Mouse (Mus musculus) kidney, embryonic 16.5 days (tissue): ENCODE data around the gene Fcna. TPM values are rescaled to one million over a fixed set of nuclear protein-coding genes. Genes with fewer than 3 reads are reported as not detected.

Experiments
- ATAC-seq: fragments of 200-750 bp; cut with Nextera tagmentation; 2 replicates; pipeline ENCODE4 v1.8.0; 2017; ENCODE audit warnings: moderate TSS enrichment; ENCODE audit not compliant: low FRiP score, low TSS enrichment
- H3K27ac ChIP-seq: fragments of 300-500 bp; sonication (generic); 2 replicates; pipeline ENCODE4 v1.5.1; 2014; ENCODE audit warnings: low read length
- H3K27me3 ChIP-seq: fragments of 300-500 bp; sonication (generic); 2 replicates; pipeline ENCODE4 v1.6.1; 2014; ENCODE audit warnings: low read length, control low read depth, mixed read lengths; ENCODE audit not compliant: insufficient read depth
- H3K36me3 ChIP-seq: fragments of 300-500 bp; sonication (generic); 2 replicates; pipeline ENCODE4 v1.6.1; 2014; ENCODE audit warnings: low read length, control low read depth, mixed read lengths; ENCODE audit not compliant: insufficient read depth
- H3K4me1 ChIP-seq: fragments of 300-500 bp; sonication (generic); 2 replicates; pipeline ENCODE4 v1.6.1; 2014; ENCODE audit warnings: low read length, control low read depth, mixed read lengths; ENCODE audit not compliant: insufficient read depth
- H3K4me2 ChIP-seq: fragments of 300-500 bp; sonication (generic); replicated peaks from 2 replicates; pipeline ENCODE4 v1.6.1; 2014; ENCODE audit warnings: low read depth, low read length
- H3K4me3 ChIP-seq: fragments of 300-500 bp; sonication (generic); 2 replicates; pipeline ENCODE4 v1.5.1; 2014; ENCODE audit warnings: mild to moderate bottlenecking, low read length
- H3K9ac ChIP-seq: fragments of 300-500 bp; sonication (generic); replicated peaks from 2 replicates; pipeline ENCODE4 v1.6.1; 2014; ENCODE audit warnings: low read length
- H3K9me3 ChIP-seq: fragments of 300-500 bp; sonication (generic); 2 replicates; pipeline ENCODE4 v1.6.1; 2016; ENCODE audit warnings: low read length, control low read depth
- WGBS: fragments of 180-500 bp; shearing (Covaris S2); extraction: QIAGEN DNeasy Blood & Tissue Kit; methylation state at CpG from one replicate; pipeline ENCODE4 v1.1.7; 2014; 5-methylcytosine and 5-hydroxymethylcytosine counted together
- polyA plus RNA-seq: library from polyadenylated mRNA; unstranded; fragments of >200 nt; fragmentation: Nextera tagmentation; extraction: Ambion mirVana; gene quantifications from 2 replicates; pipeline ENCODE4 v1.2.1, GENCODE M21; 2015

Fcna gene
- polyA plus RNA-seq, 1 experiment from 2014 or later = 3.2 TPM

DNA sequence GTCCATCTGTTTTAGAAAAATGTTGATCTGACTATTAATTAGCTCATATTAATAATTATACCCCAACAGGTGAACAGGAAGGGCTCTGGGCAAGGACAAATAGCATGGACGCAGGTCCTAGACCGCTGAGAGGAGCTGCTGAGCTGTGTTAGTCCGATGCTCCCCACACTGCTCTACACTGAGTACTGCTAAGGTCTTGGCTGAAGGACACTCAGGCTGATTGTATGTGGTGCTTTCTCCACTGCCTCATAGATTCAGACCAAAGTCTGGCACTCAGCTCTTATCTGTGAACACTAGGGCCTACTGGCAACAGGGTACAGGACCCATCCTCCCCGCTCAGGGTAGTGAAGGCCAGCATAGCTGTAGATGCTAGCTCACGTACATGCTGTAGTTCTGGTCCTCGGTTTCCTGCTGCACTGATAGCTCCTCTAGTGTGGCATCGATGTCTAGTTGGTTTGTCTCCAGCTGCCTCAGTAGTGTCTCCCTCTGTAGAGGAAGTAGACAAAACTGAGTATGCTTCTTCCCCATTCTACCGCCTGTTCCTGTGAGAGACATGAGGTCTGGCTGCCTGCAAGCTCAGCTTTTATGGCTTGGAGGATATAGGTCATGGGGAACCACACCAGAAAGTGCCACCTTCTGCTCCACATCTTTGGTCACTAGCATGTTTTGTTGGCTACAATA is 39.5 kb downstream of the Fcna start:
- H3K4me3 ChIP-seq = no peak overlapping the region
- 94% methylated on average over 8 of the region's 8 CpGs for WGBS
- no peaks in the 10 kb centered on the region for H3K27me3 ChIP-seq
- no peak overlapping the region for H3K9ac ChIP-seq
- ATAC-seq = no peak
- peaks cover 79% of the 10 kb centered on the region for H3K36me3 ChIP-seq
- H3K4me1 ChIP-seq = no peaks in the 10 kb centered on the region
- no peak overlapping the region for H3K27ac ChIP-seq
- H3K4me2 ChIP-seq = no peak overlapping the region
- H3K9me3 ChIP-seq = no peaks in the 10 kb centered on the region

DNA sequence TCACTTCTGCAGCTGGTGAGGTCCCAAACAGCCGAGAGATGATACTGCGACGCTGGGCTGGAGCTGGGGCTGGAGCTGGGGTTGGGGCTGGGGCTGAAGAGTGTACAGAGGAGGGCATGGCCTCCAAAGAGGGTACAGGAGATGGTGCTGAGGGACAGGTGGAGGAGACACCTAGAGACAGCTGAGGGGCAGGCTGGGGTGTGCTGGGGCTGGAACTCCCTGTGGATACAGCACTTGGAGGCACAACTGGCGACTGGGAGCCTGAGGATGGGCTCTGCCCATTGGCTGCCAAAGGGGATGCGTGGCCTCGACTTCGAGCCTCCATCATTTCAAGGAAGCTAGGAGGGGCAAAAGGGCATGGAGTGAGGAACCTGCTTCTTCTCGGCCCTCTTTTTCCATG is 40.5 kb downstream of the Fcna start:
- 89% methylated on average over 8 of the region's 8 CpGs for WGBS
- no peak for ATAC-seq
- Histone ChIP-seq H3K9me3 (no peaks in the 10 kb centered on the region), H3K4me3 (no peak overlapping the region), H3K27me3 (no peaks in the 10 kb centered on the region), H3K9ac (no peak overlapping the region), H3K4me2 (no peak overlapping the region), H3K4me1 (peaks cover 6% of the 10 kb centered on the region; the same call in 1 of the 2 replicates), H3K36me3 (peaks cover 71% of the 10 kb centered on the region), H3K27ac (no peak overlapping the region)

GRCm38 (mm10) chr2:25585601-25586000 is 42.2 kb downstream of the Fcna start:
- Histone ChIP-seq H3K4me1 (peaks cover 17% of the 10 kb centered on the region), H3K4me2 (no peak overlapping the region), H3K27me3 (peaks cover 6% of the 10 kb centered on the region), H3K36me3 (peaks cover 56% of the 10 kb centered on the region), H3K27ac (no peak overlapping the region), H3K4me3 (no peak overlapping the region), H3K9me3 (no peaks in the 10 kb centered on the region), H3K9ac (no peak overlapping the region)
- 78% methylated on average over 3 of the region's 3 CpGs for WGBS
- ATAC-seq = no peak

DNA sequence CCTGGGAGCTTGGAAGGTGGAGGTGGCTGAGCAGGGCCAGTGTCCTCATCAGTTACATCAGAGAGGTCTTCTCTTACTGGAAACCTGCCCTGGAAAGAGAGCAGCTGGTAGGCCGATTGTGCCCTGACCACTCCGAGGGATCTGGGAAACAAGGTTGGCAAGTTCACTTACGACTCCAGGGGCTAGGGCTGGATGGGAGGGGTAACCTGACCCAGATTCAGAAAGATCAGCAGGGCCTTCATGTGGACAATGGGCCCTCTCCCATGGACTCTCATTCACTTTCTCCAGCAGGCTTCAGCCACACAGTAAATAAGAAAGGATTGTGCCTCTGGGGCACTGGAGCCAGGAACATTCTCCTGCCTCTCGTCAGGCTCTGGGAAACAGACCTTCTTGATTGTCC is 43.0 kb downstream of the Fcna start:
- H3K4me3 ChIP-seq = no peak overlapping the region
- no peak overlapping the region for H3K27ac ChIP-seq
- no peak for ATAC-seq
- WGBS = 88% methylated on average over 4 of the region's 4 CpGs
- H3K9ac ChIP-seq = no peak overlapping the region
- H3K4me2 ChIP-seq = no peak overlapping the region
- H3K27me3 ChIP-seq = peaks cover 14% of the 10 kb centered on the region
- H3K4me1 ChIP-seq = peaks cover 19% of the 10 kb centered on the region
- peaks cover 49% of the 10 kb centered on the region for H3K36me3 ChIP-seq
- H3K9me3 ChIP-seq = no peaks in the 10 kb centered on the region

DNA sequence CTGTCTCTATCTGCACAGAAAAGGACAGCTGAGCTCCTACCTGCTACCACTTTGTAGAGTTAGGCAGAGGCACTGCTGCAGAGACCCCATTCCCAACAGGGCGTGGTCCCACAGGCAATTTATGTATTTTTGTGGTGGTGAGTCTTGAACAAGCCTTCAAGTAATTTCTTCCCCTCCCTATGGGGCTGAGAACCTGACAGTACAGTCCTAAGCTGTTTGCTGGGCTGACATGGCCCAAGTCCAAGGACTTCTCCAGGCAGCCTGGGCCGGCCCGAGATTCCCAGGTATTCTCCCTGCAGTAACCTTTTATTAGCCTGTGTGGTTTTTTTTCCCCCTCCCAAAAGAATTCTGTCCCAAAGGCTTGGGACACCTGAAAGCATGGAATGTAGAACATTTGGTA is 43.7 kb downstream of the Fcna start:
- Histone ChIP-seq H3K36me3 (peaks cover 48% of the 10 kb centered on the region), H3K9me3 (no peaks in the 10 kb centered on the region), H3K4me2 (no peak overlapping the region), H3K9ac (no peak overlapping the region), H3K4me1 (peaks cover 26% of the 10 kb centered on the region), H3K4me3 (no peak overlapping the region), H3K27ac (no peak overlapping the region), H3K27me3 (peaks cover 21% of the 10 kb centered on the region)
- WGBS = 88% methylated on average over 3 of the region's 3 CpGs
- no peak for ATAC-seq

DNA sequence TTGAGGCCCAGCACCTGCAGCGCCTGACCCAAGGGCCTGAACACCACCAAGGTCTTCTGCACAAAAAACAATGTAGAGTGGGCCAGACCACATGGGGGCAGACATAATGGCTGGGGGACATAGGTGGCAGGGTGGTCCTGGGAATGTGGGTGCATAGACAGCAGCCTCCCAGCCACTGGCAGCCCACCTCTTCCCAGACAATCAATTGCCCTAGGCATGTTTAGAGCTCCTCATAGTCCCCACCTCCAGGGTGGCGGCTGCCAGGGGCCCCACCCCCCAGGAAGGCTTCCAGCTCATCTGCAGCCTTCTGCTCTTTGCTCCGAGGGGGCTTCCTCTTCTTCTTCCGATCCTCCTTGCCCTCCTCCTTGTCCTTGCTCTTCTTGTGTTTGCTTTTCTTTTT is 44.3 kb downstream of the Fcna start:
- H3K4me1 ChIP-seq = peaks cover 32% of the 10 kb centered on the region
- peaks cover 27% of the 10 kb centered on the region for H3K27me3 ChIP-seq
- no peak overlapping the region for H3K4me2 ChIP-seq
- H3K9me3 ChIP-seq = no peaks in the 10 kb centered on the region
- H3K9ac ChIP-seq = no peak overlapping the region
- WGBS = 57% methylated on average over 4 of the region's 4 CpGs
- H3K36me3 ChIP-seq = peaks cover 45% of the 10 kb centered on the region
- ATAC-seq = no peak
- H3K27ac ChIP-seq = no peak overlapping the region
- no peak overlapping the region for H3K4me3 ChIP-seq

DNA sequence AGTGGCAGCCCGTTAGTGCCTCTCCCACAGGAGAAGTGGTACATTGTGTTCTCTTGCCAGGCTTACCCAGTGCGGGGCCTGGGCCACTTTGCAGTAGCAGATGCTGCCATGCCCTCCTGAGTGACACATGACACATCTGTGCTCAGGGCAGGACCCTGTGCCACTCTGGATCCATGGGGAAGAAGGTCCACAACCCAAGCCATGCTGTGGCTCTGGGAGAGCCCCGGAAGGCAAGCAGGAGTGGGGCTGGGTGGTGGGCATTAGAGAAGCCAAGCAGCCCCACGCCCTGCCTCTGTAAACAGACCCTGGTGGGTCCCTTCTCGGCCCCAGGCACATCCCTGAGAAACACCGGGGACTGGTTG is 44.7 kb downstream of the Fcna start:
- Histone ChIP-seq H3K4me1 (peaks cover 36% of the 10 kb centered on the region), H3K9ac (no peak overlapping the region), H3K4me3 (no peak overlapping the region), H3K4me2 (no peak overlapping the region), H3K36me3 (peaks cover 40% of the 10 kb centered on the region), H3K27me3 (peaks cover 31% of the 10 kb centered on the region), H3K9me3 (no peaks in the 10 kb centered on the region), H3K27ac (no peak overlapping the region)
- WGBS = 82% methylated on average over 6 of the region's 6 CpGs
- ATAC-seq = no peak

GRCm38 (mm10) chr2:25582466-25583119 is 45.2 kb downstream of the Fcna start:
- peaks cover 41% of the 10 kb centered on the region for H3K4me1 ChIP-seq
- no peak overlapping the region for H3K4me3 ChIP-seq
- H3K4me2 ChIP-seq = no peak overlapping the region
- H3K27me3 ChIP-seq = peaks cover 36% of the 10 kb centered on the region
- H3K9ac ChIP-seq = no peak overlapping the region
- no peak overlapping the region for H3K27ac ChIP-seq
- WGBS = 48% methylated on average over 12 of the region's 12 CpGs
- no peaks in the 10 kb centered on the region for H3K9me3 ChIP-seq
- ATAC-seq = no peak
- peaks cover 36% of the 10 kb centered on the region for H3K36me3 ChIP-seq

- Histone ChIP-seq H3K9ac (no peak overlapping the region), H3K36me3 (peaks cover 29% of the 10 kb centered on the region), H3K27ac (no peak overlapping the region), H3K4me3 (no peak overlapping the region), H3K4me1 (peaks cover 48% of the 10 kb centered on the region), H3K9me3 (no peaks in the 10 kb centered on the region), H3K4me2 (no peak overlapping the region), H3K27me3 (peaks cover 43% of the 10 kb centered on the region)
- WGBS = 32% methylated on average over 6 of the region's 6 CpGs
- ATAC-seq = no peak
Measured at GRCm38 (mm10) chr2:25581901-25582301, 45.9 kb downstream of the Fcna start.

GRCm38 (mm10) chr2:25581294-25581864 is 46.5 kb downstream of the Fcna start, which contains the start of gene Ajm1:
Gene Ajm1 (minus strand): TSS chr2:25581757.
- H3K4me3 ChIP-seq = peak within 1 kb of the TSS; percentile 42
- peak; percentile 60 for ATAC-seq
- peaks cover 26% of the 10 kb centered on the region for H3K36me3 ChIP-seq
- no peak within 1 kb of the TSS for H3K27ac ChIP-seq
- peak within 1 kb of the TSS; percentile 27 for H3K9ac ChIP-seq
- peaks cover 48% of the 10 kb centered on the region for H3K4me1 ChIP-seq
- no peaks in the 10 kb centered on the region for H3K9me3 ChIP-seq
- peaks cover 49% of the 10 kb centered on the region for H3K27me3 ChIP-seq
- peak within 1 kb of the TSS; percentile 74 for H3K4me2 ChIP-seq
- WGBS = 6% methylated on average over 19 of the region's 19 CpGs
